Mouse (Mus musculus): ENCODE measurements at regions not wholly inside any gene's neighbourhood (a gene's known extent, or its start where the extent isn't known, plus 50 kb on each side); places are given as distances from the start of the nearest gene placed in this dataset.

GRCm38 (mm10) chr15:40223272-40223671, 89.1 kb downstream of the 9330182O14Rik start:
- TF ChIP-seq POLR2A (IDR thresholded peaks at IDR 0.05; ENCODE audit: low read depth, low read length) (no peak), CTCF (IDR thresholded peaks at IDR 0.05; ENCODE audit: borderline replicate concordance, insufficient read depth, low read length) (no peak)
- H3K4me3 ChIP-seq (ENCODE audit: insufficient read depth, low read length): no peak overlapping the region
- no peaks in the 10 kb centered on the region for H3K4me1 ChIP-seq (ENCODE audit: control insufficient read depth, insufficient read depth, low read length)
- H3K27ac ChIP-seq (ENCODE audit: insufficient read depth, low read length): no peak overlapping the region

- Histone ChIP-seq H3K27ac (ENCODE audit: insufficient read depth, low read length) (no peak overlapping the region), H3K4me1 (ENCODE audit: control insufficient read depth, insufficient read depth, low read length) (no peaks in the 10 kb centered on the region), H3K4me3 (ENCODE audit: insufficient read depth, low read length) (no peak overlapping the region)
- TF ChIP-seq CTCF (IDR thresholded peaks at IDR 0.05; ENCODE audit: borderline replicate concordance, insufficient read depth, low read length) (no peak), POLR2A (IDR thresholded peaks at IDR 0.05; ENCODE audit: low read depth, low read length) (no peak)
These were observed 107.6 kb downstream of the 9330182O14Rik start for GRCm38 (mm10) chr15:40241764-40242163.

GRCm38 (mm10) chr15:40248966-40249365, 114.8 kb downstream of the 9330182O14Rik start:
- no peak overlapping the region for H3K27ac ChIP-seq (ENCODE audit: insufficient read depth, low read length)
- no peak for TF ChIP-seq CTCF (IDR thresholded peaks at IDR 0.05; ENCODE audit: borderline replicate concordance, insufficient read depth, low read length)
- no peak for TF ChIP-seq POLR2A (IDR thresholded peaks at IDR 0.05; ENCODE audit: low read depth, low read length)
- H3K4me3 ChIP-seq (ENCODE audit: insufficient read depth, low read length): no peak overlapping the region
- H3K4me1 ChIP-seq (ENCODE audit: control insufficient read depth, insufficient read depth, low read length): no peaks in the 10 kb centered on the region

GRCm38 (mm10) chr15:40259433-40259832, 125.3 kb downstream of the 9330182O14Rik start:
- TF ChIP-seq CTCF (IDR thresholded peaks at IDR 0.05; ENCODE audit: borderline replicate concordance, insufficient read depth, low read length) (no peak), POLR2A (IDR thresholded peaks at IDR 0.05; ENCODE audit: low read depth, low read length) (no peak)
- Histone ChIP-seq H3K4me1 (ENCODE audit: control insufficient read depth, insufficient read depth, low read length) (no peaks in the 10 kb centered on the region), H3K27ac (ENCODE audit: insufficient read depth, low read length) (no peak overlapping the region), H3K4me3 (ENCODE audit: insufficient read depth, low read length) (no peak overlapping the region)

- Histone ChIP-seq H3K4me1 (ENCODE audit: control insufficient read depth, insufficient read depth, low read length) (no peaks in the 10 kb centered on the region; the same call in 1 of the 2 replicates), H3K4me3 (ENCODE audit: insufficient read depth, low read length) (no peak overlapping the region), H3K27ac (ENCODE audit: insufficient read depth, low read length) (no peak overlapping the region)
- TF ChIP-seq POLR2A (IDR thresholded peaks at IDR 0.05; ENCODE audit: low read depth, low read length) (no peak), CTCF (IDR thresholded peaks at IDR 0.05; ENCODE audit: borderline replicate concordance, insufficient read depth, low read length) (no peak)
These were observed 144.9 kb downstream of the 9330182O14Rik start for GRCm38 (mm10) chr15:40279021-40279420.

GRCm38 (mm10) chr15:40280551-40280950, 146.4 kb downstream of the 9330182O14Rik start:
- Histone ChIP-seq H3K4me3 (ENCODE audit: insufficient read depth, low read length) (no peak overlapping the region), H3K27ac (ENCODE audit: insufficient read depth, low read length) (no peak overlapping the region), H3K4me1 (ENCODE audit: control insufficient read depth, insufficient read depth, low read length) (no peaks in the 10 kb centered on the region; the same call in 1 of the 2 replicates)
- TF ChIP-seq CTCF (IDR thresholded peaks at IDR 0.05; ENCODE audit: borderline replicate concordance, insufficient read depth, low read length): no peak
- TF ChIP-seq POLR2A (IDR thresholded peaks at IDR 0.05; ENCODE audit: low read depth, low read length): no peak

GRCm38 (mm10) chr15:40281078-40281720, 147.0 kb downstream of the 9330182O14Rik start:
- no peaks in the 10 kb centered on the region; the same call in 1 of the 2 replicates for H3K4me1 ChIP-seq (ENCODE audit: control insufficient read depth, insufficient read depth, low read length)
- no peak overlapping the region for H3K4me3 ChIP-seq (ENCODE audit: insufficient read depth, low read length)
- H3K27ac ChIP-seq (ENCODE audit: insufficient read depth, low read length): no peak overlapping the region
- TF ChIP-seq POLR2A (IDR thresholded peaks at IDR 0.05; ENCODE audit: low read depth, low read length) (no peak), CTCF (IDR thresholded peaks at IDR 0.05; ENCODE audit: borderline replicate concordance, insufficient read depth, low read length) (no peak)

GRCm38 (mm10) chr15:40291602-40292001, 157.4 kb downstream of the 9330182O14Rik start:
- no peaks in the 10 kb centered on the region for H3K4me1 ChIP-seq (ENCODE audit: control insufficient read depth, insufficient read depth, low read length)
- H3K27ac ChIP-seq (ENCODE audit: insufficient read depth, low read length): no peak overlapping the region
- TF ChIP-seq POLR2A (IDR thresholded peaks at IDR 0.05; ENCODE audit: low read depth, low read length): no peak
- TF ChIP-seq CTCF (IDR thresholded peaks at IDR 0.05; ENCODE audit: borderline replicate concordance, insufficient read depth, low read length): no peak
- no peak overlapping the region for H3K4me3 ChIP-seq (ENCODE audit: insufficient read depth, low read length)

GRCm38 (mm10) chr15:40312226-40312625, 178.1 kb downstream of the 9330182O14Rik start:
- Histone ChIP-seq H3K27ac (ENCODE audit: insufficient read depth, low read length) (no peak overlapping the region), H3K4me3 (ENCODE audit: insufficient read depth, low read length) (no peak overlapping the region), H3K4me1 (ENCODE audit: control insufficient read depth, insufficient read depth, low read length) (no peaks in the 10 kb centered on the region)
- TF ChIP-seq CTCF (IDR thresholded peaks at IDR 0.05; ENCODE audit: borderline replicate concordance, insufficient read depth, low read length) (no peak), POLR2A (IDR thresholded peaks at IDR 0.05; ENCODE audit: low read depth, low read length) (no peak)

GRCm38 (mm10) chr15:40339746-40340145, 205.6 kb downstream of the 9330182O14Rik start:
- no peaks in the 10 kb centered on the region for H3K4me1 ChIP-seq (ENCODE audit: control insufficient read depth, insufficient read depth, low read length)
- H3K27ac ChIP-seq (ENCODE audit: insufficient read depth, low read length): no peak overlapping the region
- no peak for TF ChIP-seq CTCF (IDR thresholded peaks at IDR 0.05; ENCODE audit: borderline replicate concordance, insufficient read depth, low read length)
- TF ChIP-seq POLR2A (IDR thresholded peaks at IDR 0.05; ENCODE audit: low read depth, low read length): no peak
- no peak overlapping the region for H3K4me3 ChIP-seq (ENCODE audit: insufficient read depth, low read length)

Data from embryonic fibroblast, embryonic 13.5 days (primary cell).